Mouse (Mus musculus) layer of hippocampus, adult 2 months (tissue): ENCODE measurements around the gene Timp4. TPM values are rescaled to one million over a fixed set of nuclear protein-coding genes. Genes with fewer than 3 reads are reported as not detected.

Experiments
- DNase-seq, 2 experiments: peaks; one replicate each; pipeline ENCODE4 v3.0.0; 2022; ENCODE audit warnings: low spot score in 2 of 2
- H3K27ac ChIP-seq: fragments of 200-600 bp; 2 replicates; pipeline ENCODE4 v1.8.1; 2022
- H3K4me3 ChIP-seq: fragments of 200-600 bp; 2 replicates; pipeline ENCODE4 v1.8.1; 2022; ENCODE audit warnings: mild to moderate bottlenecking
- CTCF ChIP-seq: fragments of 200-600 bp; conservative IDR thresholded peaks from 2 replicates; pipeline ENCODE4 v1.8.1; 2022; ENCODE audit warnings: antibody characterized with exemption, mild to moderate bottlenecking, moderate library complexity
- total RNA-seq, 2 experiments: library from RNA; stranded (reverse); gene quantifications; 2 replicates each; pipeline ENCODE4 v1.2.3; 2021

The Timp4 gene
- total RNA-seq, 2 experiments from 2014 or later, result 19.4 to 22.6 TPM

DNA sequence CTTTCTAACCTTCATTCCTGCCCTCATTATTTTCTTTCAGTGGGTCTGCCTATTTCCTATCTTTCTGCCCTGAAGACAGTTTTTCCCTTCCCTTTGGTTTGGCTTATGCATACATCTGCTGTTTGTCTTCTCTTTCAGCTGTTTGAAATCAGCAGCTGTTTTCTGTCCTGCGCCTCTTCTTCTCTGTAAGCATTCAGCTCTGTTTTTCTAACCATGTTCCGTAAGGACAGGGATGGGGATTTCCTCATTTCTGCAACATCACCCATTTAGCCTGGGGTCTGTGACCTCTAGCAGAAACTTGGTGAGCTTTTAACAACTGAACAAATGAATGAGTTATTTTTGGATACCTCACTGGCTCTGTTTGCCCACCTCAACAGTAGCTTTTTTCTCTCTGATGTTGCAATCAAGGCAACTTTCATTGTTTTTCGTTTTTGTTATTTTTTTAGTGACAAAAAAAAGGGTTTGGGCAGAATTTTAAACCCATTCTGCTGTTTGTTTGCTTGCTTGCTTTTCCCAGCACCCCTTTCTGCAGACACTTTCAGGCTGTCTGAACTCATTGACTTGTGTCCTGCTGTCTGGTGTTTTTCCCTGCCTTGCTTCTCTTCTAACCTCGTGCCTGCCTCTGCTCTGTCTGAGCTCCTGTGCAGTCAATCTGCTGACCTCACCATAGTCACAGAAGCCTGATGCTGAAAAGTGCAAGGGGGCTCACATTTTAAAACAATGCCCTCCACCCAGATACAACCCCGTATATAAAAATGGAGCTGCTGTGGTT, 39.7 kb downstream of the Timp4 start:
- no peak for DNase-seq
- no peak for TF ChIP-seq CTCF
- Histone ChIP-seq H3K27ac (peak overlapping the region; percentile 63), H3K4me3 (no peak overlapping the region)

DNA sequence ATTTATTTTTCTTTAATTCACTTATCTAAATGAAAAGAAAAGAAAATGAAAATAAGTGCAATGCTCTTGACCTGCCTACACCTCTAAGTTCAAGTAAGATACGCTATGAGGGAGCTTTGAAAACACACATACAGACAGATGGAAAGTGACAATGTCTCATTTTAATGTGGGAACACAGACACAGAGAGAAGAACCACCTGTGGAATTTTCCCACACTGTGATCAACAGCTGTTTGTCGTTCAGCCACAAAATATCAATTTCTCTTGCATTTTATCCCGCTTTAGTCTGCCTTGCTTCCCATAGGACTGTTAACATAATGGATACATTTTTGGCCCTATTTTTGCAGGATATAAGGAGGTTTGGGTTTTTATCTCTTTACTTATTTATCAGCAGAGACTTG, 41.2 kb downstream of the Timp4 start:
- no peak overlapping the region for H3K4me3 ChIP-seq
- DNase-seq, result no peak
- H3K27ac ChIP-seq, result peak overlapping the region; percentile 54
- TF ChIP-seq CTCF, result no peak

DNA sequence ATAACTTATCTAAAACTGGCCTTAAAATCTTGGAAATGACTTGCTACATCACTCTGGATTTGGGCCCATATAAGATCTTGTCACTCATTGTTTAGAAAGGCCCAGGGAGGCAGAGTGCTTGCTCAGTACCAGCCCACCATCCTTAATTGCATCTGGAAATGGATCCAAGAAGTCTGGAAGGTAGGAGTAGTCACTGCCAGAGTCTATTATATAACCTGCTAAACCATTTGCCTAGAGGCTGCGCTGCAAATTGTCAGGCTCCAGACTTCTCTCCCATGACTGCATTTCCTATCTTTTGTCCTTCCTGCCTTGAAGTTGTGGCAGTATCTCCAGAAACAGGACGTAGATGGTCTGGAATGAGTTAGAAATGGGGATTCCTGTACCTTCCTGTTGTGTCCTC, 41.8 kb downstream of the Timp4 start:
- TF ChIP-seq CTCF, result no peak
- Histone ChIP-seq H3K4me3 (no peak overlapping the region), H3K27ac (peak overlapping the region; percentile 54)
- peak in 1 of 2 experiments; percentile 51 for DNase-seq

DNA sequence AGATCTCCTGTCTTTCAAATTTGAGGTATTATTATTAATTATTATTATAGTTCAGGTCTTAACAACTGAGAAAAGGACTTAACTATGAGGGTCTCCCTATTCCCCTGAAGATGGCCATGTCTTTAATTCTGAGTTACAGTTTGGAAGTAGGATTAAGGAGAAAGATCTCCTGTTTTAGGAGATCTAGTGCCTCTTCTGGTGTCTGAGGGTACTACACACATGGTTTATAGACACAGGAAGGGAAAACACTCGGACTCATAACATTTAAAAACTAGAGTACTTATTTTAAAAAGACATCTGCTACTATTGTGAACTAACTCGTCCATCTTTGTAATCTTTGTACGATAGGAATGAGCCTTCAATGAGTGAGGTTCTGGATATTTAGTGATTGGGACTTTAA, 49.0 kb downstream of the Timp4 start:
- H3K27ac ChIP-seq, result no peak overlapping the region
- DNase-seq, result no peak
- peak; percentile 65 for TF ChIP-seq CTCF
- no peak overlapping the region for H3K4me3 ChIP-seq

DNA sequence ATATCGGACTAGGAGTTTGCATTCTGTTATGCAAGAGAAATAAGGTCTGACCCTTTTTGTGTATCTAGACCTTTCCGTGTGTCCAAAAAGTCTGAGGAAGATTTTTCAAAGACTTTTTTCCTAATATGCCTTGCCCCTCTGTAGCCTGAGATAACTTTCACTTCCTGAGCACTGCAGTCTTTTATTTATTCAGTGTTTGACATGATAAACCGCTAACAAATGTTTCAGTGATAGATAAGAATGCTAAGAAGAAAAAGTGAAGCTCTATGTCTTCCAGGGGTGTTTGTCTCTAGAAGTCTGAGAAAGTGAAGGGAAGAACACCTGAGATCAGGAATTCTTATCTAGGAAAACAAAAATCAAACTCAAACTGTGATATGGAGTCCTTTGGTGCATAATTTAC, 51.3 kb downstream of the Timp4 start:
- DNase-seq, result no peak
- H3K4me3 ChIP-seq, result no peak overlapping the region
- H3K27ac ChIP-seq, result no peak overlapping the region
- TF ChIP-seq CTCF, result no peak

Other genes with a start within 250 kb of the Timp4 start
- 10 to 100 TPM; 18.6 to 20.9 TPM for gene Tamm41, start 214.3 kb downstream of the Timp4 start, total RNA-seq
- gene Syn2, start 117.3 kb downstream of the Timp4 start, total RNA-seq, result 100 to 1,000 TPM; 564 to 608 TPM
- not detected for gene Gm17482, start 24.9 kb downstream of the Timp4 start, total RNA-seq
- gene Pparg, start 108.7 kb upstream of the Timp4 start, total RNA-seq, result 1 to 10 TPM; 2.8 to 3.0 TPM